Mouse (Mus musculus): Measurements from ENCODE around the gene Prmt3. TPM values are rescaled to one million over a fixed set of nuclear protein-coding genes. Genes with fewer than 3 reads are reported as not detected.
A peak's percentile ranks its signal among the peaks of the same experiment; 100 is the strongest.

Prmt3 gene
- polyA plus RNA-seq, 1 experiment from 2014 or later, result 52.3 TPM

- WGBS, result 66% methylated on average over 9 of the region's 9 CpGs
Measured at GRCm38 (mm10) chr7:49768509-49768908, 9.6 kb upstream of the Prmt3 start.

GRCm38 (mm10) chr7:49774396-49774795 is 3.8 kb upstream of the Prmt3 start:
- H3K36me3 ChIP-seq (ENCODE audit: insufficient read depth, low read length), result no peaks in the 10 kb centered on the region
- H3K4me3 ChIP-seq (replicated peaks; ENCODE audit: low read depth, low read length), result no peak overlapping the region
- no peak overlapping the region for H3K9ac ChIP-seq (ENCODE audit: low read depth, low read length)
- 0 out of 2 replicates have a peak, but pooled peaks cover 5% of the 10 kb centered on the region for H3K4me1 ChIP-seq (replicated peaks; ENCODE audit: insufficient read depth, low read length)
- no peak overlapping the region for H3K27ac ChIP-seq
- 97% methylated on average over 2 of the region's 2 CpGs for WGBS
- ATAC-seq (replicated peaks; ENCODE audit: low FRiP score, low read depth) (no peak), DNase-seq (ENCODE audit: low spot score) (no peak)
- H3K4me2 ChIP-seq (ENCODE audit: low read length), result no peak overlapping the region
- H3K9me3 ChIP-seq (replicated peaks; ENCODE audit: low read length), result no peaks in the 10 kb centered on the region
- no peaks in the 10 kb centered on the region for H3K27me3 ChIP-seq (ENCODE audit: insufficient read depth, low read length)
- no peak for TF ChIP-seq CTCF (IDR thresholded peaks at IDR 0.05; ENCODE audit: low read depth)

More at GRCm38 (mm10) chr7:49768509-49768908, 9.6 kb upstream of the Prmt3 start:
- no peaks in the 10 kb centered on the region for H3K9me3 ChIP-seq (replicated peaks; ENCODE audit: low read length)
- H3K4me3 ChIP-seq (replicated peaks; ENCODE audit: low read depth, low read length), result no peak overlapping the region
- no peak overlapping the region for H3K27ac ChIP-seq
- no peak for ATAC-seq (replicated peaks; ENCODE audit: low FRiP score, low read depth)
- DNase-seq (ENCODE audit: low spot score), result no peak
- H3K36me3 ChIP-seq (ENCODE audit: insufficient read depth, low read length), result no peaks in the 10 kb centered on the region
- H3K27me3 ChIP-seq (ENCODE audit: insufficient read depth, low read length), result no peaks in the 10 kb centered on the region
- no peaks in the 10 kb centered on the region for H3K4me1 ChIP-seq (replicated peaks; ENCODE audit: insufficient read depth, low read length)
- TF ChIP-seq CTCF (IDR thresholded peaks at IDR 0.05; ENCODE audit: low read depth), result no peak
- H3K9ac ChIP-seq (ENCODE audit: low read depth, low read length), result no peak overlapping the region
- no peak overlapping the region for H3K4me2 ChIP-seq (ENCODE audit: low read length)

GRCm38 (mm10) chr7:49777585-49777984 is 561 bp upstream of the Prmt3 start:
- Histone ChIP-seq H3K4me2 (ENCODE audit: low read length) (no peak overlapping the region), H3K4me1 (replicated peaks; ENCODE audit: insufficient read depth, low read length) (0 out of 2 replicates have a peak, but pooled peaks cover 6% of the 10 kb centered on the region), H3K9ac (ENCODE audit: low read depth, low read length) (no peak overlapping the region), H3K27ac (no peak overlapping the region), H3K27me3 (ENCODE audit: insufficient read depth, low read length) (no peaks in the 10 kb centered on the region), H3K4me3 (replicated peaks; ENCODE audit: low read depth, low read length) (no peak overlapping the region), H3K9me3 (replicated peaks; ENCODE audit: low read length) (no peaks in the 10 kb centered on the region), H3K36me3 (ENCODE audit: insufficient read depth, low read length) (0 out of 2 replicates have a peak, but pooled peaks cover 3% of the 10 kb centered on the region)
- ATAC-seq (replicated peaks; ENCODE audit: low FRiP score, low read depth) (no peak), DNase-seq (ENCODE audit: low spot score) (no peak)
- TF ChIP-seq CTCF (IDR thresholded peaks at IDR 0.05; ENCODE audit: low read depth), result no peak
- WGBS, result 51% methylated on average over 3 of the region's 3 CpGs

GRCm38 (mm10) chr7:49778904-49779615 is 914 bp downstream of the Prmt3 start:
- no peaks in the 10 kb centered on the region for H3K9me3 ChIP-seq (replicated peaks; ENCODE audit: low read length)
- WGBS, result 72% methylated on average over 12 of the region's 12 CpGs
- ATAC-seq (replicated peaks; ENCODE audit: low FRiP score, low read depth), result no peak
- H3K27me3 ChIP-seq (ENCODE audit: insufficient read depth, low read length), result no peaks in the 10 kb centered on the region
- H3K9ac ChIP-seq (ENCODE audit: low read depth, low read length), result peak overlapping the region; percentile 71; the same call in 1 of the 2 replicates
- peak overlapping the region; percentile 62 for H3K4me3 ChIP-seq (replicated peaks; ENCODE audit: low read depth, low read length)
- H3K27ac ChIP-seq, result no peak overlapping the region; the same call in 1 of the 2 replicates
- H3K4me2 ChIP-seq (ENCODE audit: low read length), result peak overlapping the region; percentile 78
- 0 out of 2 replicates have a peak, but pooled peaks cover 6% of the 10 kb centered on the region for H3K4me1 ChIP-seq (replicated peaks; ENCODE audit: insufficient read depth, low read length)
- H3K36me3 ChIP-seq (ENCODE audit: insufficient read depth, low read length), result 0 out of 2 replicates have a peak, but pooled peaks cover 3% of the 10 kb centered on the region
- no peak for TF ChIP-seq CTCF (IDR thresholded peaks at IDR 0.05; ENCODE audit: low read depth)
- DNase-seq (ENCODE audit: low spot score), result peak; percentile 6

- Histone ChIP-seq H3K9ac (ENCODE audit: low read depth, low read length) (no peak overlapping the region), H3K4me3 (replicated peaks; ENCODE audit: low read depth, low read length) (no peak overlapping the region), H3K27me3 (ENCODE audit: insufficient read depth, low read length) (no peaks in the 10 kb centered on the region), H3K36me3 (ENCODE audit: insufficient read depth, low read length) (peaks cover 8% of the 10 kb centered on the region; the same call in 1 of the 2 replicates), H3K4me2 (ENCODE audit: low read length) (no peak overlapping the region), H3K4me1 (replicated peaks; ENCODE audit: insufficient read depth, low read length) (0 out of 2 replicates have a peak, but pooled peaks cover 6% of the 10 kb centered on the region), H3K9me3 (replicated peaks; ENCODE audit: low read length) (no peaks in the 10 kb centered on the region), H3K27ac (no peak overlapping the region)
- WGBS, result 94% methylated on average over 2 of the region's 2 CpGs
- DNase-seq (ENCODE audit: low spot score), result no peak
- no peak for TF ChIP-seq CTCF (IDR thresholded peaks at IDR 0.05; ENCODE audit: low read depth)
- ATAC-seq (replicated peaks; ENCODE audit: low FRiP score, low read depth), result no peak
Measured at GRCm38 (mm10) chr7:49783017-49783416, 4.9 kb downstream of the Prmt3 start.

GRCm38 (mm10) chr7:49785141-49785540 is 7.0 kb downstream of the Prmt3 start:
- no peak for TF ChIP-seq CTCF (IDR thresholded peaks at IDR 0.05; ENCODE audit: low read depth)
- peaks cover 10% of the 10 kb centered on the region; the same call in 1 of the 2 replicates for H3K36me3 ChIP-seq (ENCODE audit: insufficient read depth, low read length)
- no peak overlapping the region for H3K4me3 ChIP-seq (replicated peaks; ENCODE audit: low read depth, low read length)
- H3K9me3 ChIP-seq (replicated peaks; ENCODE audit: low read length), result no peaks in the 10 kb centered on the region
- no peak for DNase-seq (ENCODE audit: low spot score)
- H3K4me1 ChIP-seq (replicated peaks; ENCODE audit: insufficient read depth, low read length), result no peaks in the 10 kb centered on the region
- no peaks in the 10 kb centered on the region for H3K27me3 ChIP-seq (ENCODE audit: insufficient read depth, low read length)
- 91% methylated on average over 7 of the region's 7 CpGs for WGBS
- no peak for ATAC-seq (replicated peaks; ENCODE audit: low FRiP score, low read depth)
- no peak overlapping the region for H3K27ac ChIP-seq
- no peak overlapping the region for H3K4me2 ChIP-seq (ENCODE audit: low read length)
- no peak overlapping the region for H3K9ac ChIP-seq (ENCODE audit: low read depth, low read length)
